Mouse (Mus musculus): Measurements from ENCODE around the gene Cdkn2c. TPM values are rescaled to one million over a fixed set of nuclear protein-coding genes. Genes with fewer than 3 reads are reported as not detected.
A peak's percentile ranks its signal among the peaks of the same experiment; 100 is the strongest.

Cdkn2c gene
- total RNA-seq (2012; rRNA removed): 18.6 and 21.0 TPM in 2 replicates
- polyA plus RNA-seq (2012; ENCODE audit: insufficient read depth in 1 of 2, insufficient read length in 2 of 2, low read depth in 1 of 2, low replicate concordance in 2 of 2, missing spikeins in 1 of 2): 10 to 100 TPM in 1 of 2 experiments, not detected in 1; 26.8 TPM

DNA sequence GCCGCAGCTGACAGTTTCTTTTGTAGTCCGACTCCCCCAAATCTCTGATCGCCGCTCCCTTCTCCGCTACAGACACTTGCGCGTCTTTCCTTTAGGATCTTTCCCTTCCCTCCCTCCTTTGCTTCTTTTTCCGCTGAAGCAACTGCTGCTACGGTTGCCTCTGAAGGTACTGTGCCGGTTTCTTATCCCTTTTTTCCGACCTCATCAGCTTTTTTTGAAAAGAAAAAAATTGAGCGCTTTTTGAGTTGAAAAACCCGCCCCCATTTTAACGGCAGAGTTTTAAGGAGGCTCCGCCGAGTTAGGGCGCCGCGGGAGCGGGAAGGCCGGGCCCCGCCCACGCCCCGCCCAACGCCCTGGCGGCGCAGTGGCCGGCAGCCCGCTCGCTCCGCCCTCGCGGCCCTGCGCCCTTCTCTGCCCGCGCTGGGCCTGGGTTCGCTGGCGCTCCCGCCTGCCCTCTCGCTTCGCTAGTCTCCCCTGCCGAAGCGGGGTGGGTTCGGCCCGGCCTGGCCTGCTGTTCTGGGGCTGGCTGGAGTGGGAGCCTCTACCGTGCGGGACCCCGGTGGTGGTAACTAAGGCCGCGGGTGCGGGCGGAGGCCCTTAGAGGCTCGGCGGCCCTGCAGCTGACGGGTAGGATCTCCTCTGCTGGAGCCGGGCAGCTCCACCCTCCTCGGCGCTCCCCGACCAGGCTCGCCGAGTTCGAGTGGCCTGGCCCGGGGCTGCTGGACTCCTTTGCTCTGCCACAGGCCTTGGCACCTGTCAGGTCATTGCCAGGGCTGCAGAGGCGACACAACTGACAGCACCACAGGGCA lies at the start of gene Cdkn2c:
Gene Cdkn2c (minus strand): TSS at position 729 of the 809 bp plus-strand sequence.
- H3K79me2 ChIP-seq (ENCODE audit: control insufficient read depth, insufficient read depth, low read length, poor library complexity): peaks cover 34% of the 10 kb centered on the region
- DNase-seq (ENCODE audit: low read depth, low spot score): peak; percentile 91
- no peaks in the 10 kb centered on the region for H3K9me3 ChIP-seq (replicated peaks; ENCODE audit: insufficient read depth, low read length)
- peak within 1 kb of the TSS; percentile 95 to 98 for H3K4me3 ChIP-seq (ENCODE audit: control insufficient read depth in 1 of 2, insufficient read depth in 1 of 2, low read depth in 2 of 2, low read length in 2 of 2)
- peaks cover 0 to 8% of the 10 kb centered on the region in 2 experiments; a peak in 2 of 4 replicates for H3K36me3 ChIP-seq (ENCODE audit: control insufficient read depth in 1 of 2, insufficient read depth in 2 of 2, low read length in 2 of 2)
- H3K27ac ChIP-seq (ENCODE audit: control insufficient read depth, low read depth, low read length): peak within 1 kb of the TSS; percentile 99
- peaks cover 3 to 12% of the 10 kb centered on the region in 2 experiments; a peak in 3 of 4 replicates for H3K4me1 ChIP-seq (ENCODE audit: control insufficient read depth in 1 of 2, insufficient read depth in 2 of 2, low read length in 2 of 2)
- peak within 1 kb of the TSS; percentile 95 for H3K9ac ChIP-seq (ENCODE audit: control insufficient read depth, low read depth, low read length, poor library complexity, severe bottlenecking)
- no peaks in the 10 kb centered on the region for H3K27me3 ChIP-seq (ENCODE audit: control insufficient read depth in 1 of 2, insufficient read depth in 2 of 2, low read length in 2 of 2)
- TF ChIP-seq HCFC1 (IDR thresholded peaks at IDR 0.05; ENCODE audit: low read depth, low read length) (peak; percentile 60), TCF12 (IDR thresholded peaks at IDR 0.05; ENCODE audit: low read depth, low read length) (0 out of 2 replicates have a peak, but pooled peaks have one; percentile 9), CHD1 (IDR thresholded peaks at IDR 0.05; ENCODE audit: low read depth, low read length) (no peak), POLR2AphosphoS2 (IDR thresholded peaks at IDR 0.05; ENCODE audit: low read length) (no peak), MYB (IDR thresholded peaks at IDR 0.05; ENCODE audit: low read depth, low read length) (peak; percentile 66; the same call in 1 of the 2 replicates), TBP (IDR thresholded peaks at IDR 0.05; ENCODE audit: low read depth, low read length) (peak; percentile 76), RAD21 (IDR thresholded peaks at IDR 0.05; ENCODE audit: low read depth, low read length) (no peak), GATA1 (IDR thresholded peaks at IDR 0.05; ENCODE audit: low read depth, low read length) (no peak), MAX (IDR thresholded peaks at IDR 0.05; ENCODE audit: low read length) (no peak), POLR2A (IDR thresholded peaks at IDR 0.05; ENCODE audit: control insufficient read depth in 1 of 2, insufficient read depth in 1 of 2, low read depth in 1 of 2, low read length in 2 of 2, poor library complexity in 1 of 2) (peak; percentile 79 to 87), TAL1 (IDR thresholded peaks at IDR 0.05; ENCODE audit: low read length) (no peak), MAFK (IDR thresholded peaks at IDR 0.05; ENCODE audit: borderline replicate concordance, low read depth, low read length) (peak; percentile 67; the same call in 1 of the 2 replicates), USF2 (IDR thresholded peaks at IDR 0.05; ENCODE audit: borderline replicate concordance in 1 of 2, insufficient read depth in 1 of 2, low read depth in 1 of 2, low read length in 2 of 2) (no peak), ZMIZ1 (IDR thresholded peaks at IDR 0.05; ENCODE audit: low read depth, low read length) (no peak; the same call in 1 of the 2 replicates), SMC3 (IDR thresholded peaks at IDR 0.05; ENCODE audit: low read depth, low read length) (no peak), RCOR1 (IDR thresholded peaks at IDR 0.05; ENCODE audit: low read depth, low read length) (0 out of 2 replicates have a peak, but pooled peaks have one; percentile 48), MEF2A (IDR thresholded peaks at IDR 0.05; ENCODE audit: extremely low read depth, insufficient replicate concordance, low read depth, low read length, poor library complexity, severe bottlenecking) (no peak), ETS1 (IDR thresholded peaks at IDR 0.05; ENCODE audit: low read depth, low read length) (peak; percentile 39; the same call in 1 of the 2 replicates), JUND (IDR thresholded peaks at IDR 0.05; ENCODE audit: low read depth, low read length) (no peak), ELF1 (IDR thresholded peaks at IDR 0.05; ENCODE audit: low read depth, low read length) (no peak), BHLHE40 (IDR thresholded peaks at IDR 0.05; ENCODE audit: borderline replicate concordance, low read depth, low read length) (peak; percentile 9; the same call in 1 of the 2 replicates), ZKSCAN1 (IDR thresholded peaks at IDR 0.05; ENCODE audit: low read depth, low read length) (0 out of 2 replicates have a peak, but pooled peaks have one; percentile 14), POLR2AphosphoS5 (IDR thresholded peaks at IDR 0.05; ENCODE audit: borderline replicate concordance, low read depth, low read length) (no peak), SIN3A (IDR thresholded peaks at IDR 0.05; ENCODE audit: low read length) (peak; percentile 95), NELFE (IDR thresholded peaks at IDR 0.05; ENCODE audit: low read depth, low read length) (peak; percentile 75), MXI1 (IDR thresholded peaks at IDR 0.05; ENCODE audit: low read depth, low read length) (peak; percentile 21; the same call in 1 of the 2 replicates), MYC (IDR thresholded peaks at IDR 0.05; ENCODE audit: low read depth, low read length) (no peak), CTCF (IDR thresholded peaks at IDR 0.05 in 2 of 3, conservative IDR thresholded peaks at IDR 0.05 in 1 of 3; ENCODE audit: control insufficient read depth in 1 of 3, insufficient read depth in 1 of 3, low read depth in 2 of 3, low read length in 3 of 3, poor library complexity in 1 of 3, severe bottlenecking in 1 of 3) (no peak), KAT2A (conservative IDR thresholded peaks at IDR 0.05; ENCODE audit: low read depth, low read length) (peak; percentile 38; the same call in 1 of the 2 replicates), MAZ (IDR thresholded peaks at IDR 0.05; ENCODE audit: low read depth, low read length) (peak; percentile 66), GABPA (IDR thresholded peaks at IDR 0.05; ENCODE audit: low read depth, low read length) (no peak), CHD2 (IDR thresholded peaks at IDR 0.05; ENCODE audit: low read length) (no peak), NRF1 (IDR thresholded peaks at IDR 0.05; ENCODE audit: insufficient read depth, low read depth, low read length, poor library complexity, severe bottlenecking) (0 out of 2 replicates have a peak, but pooled peaks have one; percentile 26), EP300 (IDR thresholded peaks at IDR 0.05; ENCODE audit: low read depth in 1 of 2, low read length in 2 of 2) (peak in 1 of 2 experiments; percentile 35; a peak in 1 of 4 replicates)
